Mouse (Mus musculus): Measurements from ENCODE around the gene Pqlc3. TPM values are rescaled to one million over a fixed set of nuclear protein-coding genes. Genes with fewer than 3 reads are reported as not detected.
"Not testable (repeated sequence)": the region's sequence is repeated elsewhere in the genome, so short reads cannot be mapped to it uniquely, and the experiment has no call there.

Pqlc3 gene
- 1 to 10 TPM; 1.8 to 3.7 TPM for total RNA-seq (2021)
- long read RNA-seq, experiment 1, partial matches to known transcripts = 0 of 2 reads
- long read RNA-seq, experiment 1, other reads (novel, unspliced or antisense) = 0 of 2 reads
- long read RNA-seq, experiment 2, partial matches to known transcripts = 1 of 2 reads
- long read RNA-seq, experiment 2, other reads (novel, unspliced or antisense) = 0 of 2 reads

DNA sequence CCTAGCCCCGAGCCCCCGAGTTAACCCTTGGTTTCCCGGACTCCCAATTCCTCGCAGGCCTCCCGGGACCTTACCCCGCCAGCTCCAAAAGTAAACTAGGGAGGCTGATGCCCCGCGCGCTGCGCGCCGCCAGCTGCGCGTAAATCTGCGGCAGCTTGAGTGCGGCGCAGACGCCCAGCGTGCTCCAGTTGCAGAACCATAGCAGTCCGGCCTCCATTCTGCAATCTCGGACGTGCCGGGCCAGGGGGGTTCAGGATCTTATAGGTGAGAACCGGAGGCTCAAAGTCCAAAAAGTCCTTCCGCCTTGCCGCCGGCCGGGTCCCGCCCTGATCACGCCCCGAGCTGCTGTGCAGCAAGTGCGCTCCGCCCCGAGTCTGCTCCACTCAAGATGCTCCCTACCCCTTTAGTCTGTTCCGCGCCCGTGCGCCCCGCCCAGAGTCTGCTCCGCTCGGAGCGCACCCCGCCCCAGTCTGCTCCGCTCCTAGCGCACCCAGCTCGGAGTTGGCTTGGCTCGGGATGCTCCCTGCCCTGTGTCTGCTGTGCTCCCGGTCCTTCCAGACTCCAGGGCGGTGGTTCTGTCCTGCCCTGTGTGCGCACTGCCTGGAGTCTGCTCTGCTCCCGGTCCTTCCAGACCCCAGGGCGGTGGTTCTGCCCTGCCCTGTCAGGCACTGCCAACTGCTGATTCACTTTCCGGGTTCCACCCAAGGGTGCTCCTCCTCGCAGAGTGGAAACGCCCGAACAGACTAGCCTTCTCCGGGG, at the start of gene Pqlc3:
Gene Pqlc3, minus strand, starts transcription at position 670 of the 759 bp plus-strand sequence.
- peak; percentile 89 to 93 for DNase-seq

DNA sequence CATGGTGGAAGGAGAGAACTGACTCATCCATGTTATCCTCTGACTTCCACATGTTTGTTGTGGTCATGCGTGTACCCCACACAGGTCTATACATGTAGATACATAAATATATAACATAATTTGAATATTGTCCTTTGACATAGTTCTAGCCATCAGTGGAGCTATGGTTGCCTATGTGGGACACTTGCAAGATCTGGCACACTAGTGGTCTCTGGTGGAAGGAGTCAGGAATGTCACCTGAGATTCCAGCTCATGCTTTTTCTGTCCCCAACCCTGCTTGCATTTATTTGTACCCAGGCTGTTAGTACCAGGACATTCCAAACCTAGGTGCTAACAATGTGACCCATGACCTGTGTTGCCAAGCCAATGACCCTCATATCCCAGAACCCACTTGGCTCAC, 49.6 kb upstream of the Pqlc3 start:
- no peak for DNase-seq

DNA sequence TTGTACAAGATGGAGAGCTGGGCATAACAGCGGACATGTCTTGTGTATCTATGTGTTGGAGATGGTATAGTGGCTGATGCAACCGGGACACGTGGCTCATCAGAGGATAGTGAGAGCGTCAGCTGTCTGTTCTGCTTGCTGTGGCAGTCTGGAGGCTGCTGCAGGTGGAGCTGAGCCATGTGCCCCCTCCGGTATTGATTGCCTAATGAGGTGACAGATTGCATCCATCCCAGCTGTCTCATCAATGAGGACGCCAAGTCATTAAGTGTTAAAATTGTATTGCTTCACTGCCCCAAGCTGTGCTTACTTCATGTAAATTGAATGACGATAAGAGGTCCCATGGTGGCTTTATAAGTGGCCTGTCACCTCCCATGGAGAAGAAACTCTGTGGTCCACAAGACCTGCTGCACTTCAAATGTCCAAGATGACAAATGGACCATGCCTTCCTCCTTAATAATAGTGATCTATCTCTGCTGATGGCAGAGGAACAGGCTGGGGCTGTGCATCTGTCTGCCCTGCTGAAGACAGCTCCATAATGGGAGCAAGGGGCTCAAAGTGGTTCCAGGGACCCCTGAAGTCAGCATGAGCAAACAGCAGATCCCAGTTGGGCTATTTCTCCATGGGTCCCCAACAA, 48.9 kb upstream of the Pqlc3 start:
- no peak for DNase-seq

DNA sequence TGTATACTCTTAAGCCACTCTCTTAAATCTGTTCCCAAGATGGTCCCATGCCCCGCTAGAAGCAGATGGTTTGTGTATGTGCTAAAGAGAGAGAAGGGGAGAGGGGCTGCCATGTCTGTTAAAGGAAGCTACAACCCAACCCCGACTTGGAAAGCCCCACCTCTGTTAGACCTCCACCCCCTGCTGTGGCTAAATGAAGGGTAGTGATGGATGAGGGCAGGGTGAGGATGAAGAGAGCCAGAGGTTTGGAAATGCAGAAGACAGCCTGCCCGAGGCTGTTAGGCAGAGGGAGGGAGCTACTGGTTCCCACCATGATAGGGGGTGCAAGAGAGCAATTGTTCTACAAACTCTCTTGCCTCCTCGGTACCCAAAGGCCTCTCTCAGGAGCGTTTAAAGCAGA, 43.1 kb upstream of the Pqlc3 start:
- DNase-seq = no peak

DNA sequence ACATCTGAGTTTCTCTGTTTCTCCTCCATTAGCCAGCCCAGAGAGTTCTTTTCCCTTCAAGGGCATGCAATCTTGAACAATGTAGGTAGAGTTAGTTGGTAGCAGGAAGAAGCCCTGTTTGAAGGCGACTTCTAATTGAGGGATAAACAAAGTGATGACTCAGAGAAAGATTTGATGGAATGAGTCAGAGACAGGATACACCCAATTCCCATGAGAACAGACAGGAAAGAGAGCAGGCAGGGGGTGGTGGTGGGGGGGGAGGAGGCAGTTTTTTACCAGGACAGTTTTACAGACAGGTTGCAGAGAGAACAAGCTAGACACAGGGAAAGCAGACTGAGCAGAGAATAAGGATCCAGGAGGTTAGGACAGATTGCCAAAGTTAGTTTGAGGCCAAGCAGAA, 40.4 kb upstream of the Pqlc3 start:
- no peak for DNase-seq

GRCm38 (mm10) chr12:17039415-17039814, 39.2 kb upstream of the Pqlc3 start:
- DNase-seq = no peak

GRCm38 (mm10) chr12:17038246-17038645, 38.0 kb upstream of the Pqlc3 start:
- no peak for DNase-seq

DNA sequence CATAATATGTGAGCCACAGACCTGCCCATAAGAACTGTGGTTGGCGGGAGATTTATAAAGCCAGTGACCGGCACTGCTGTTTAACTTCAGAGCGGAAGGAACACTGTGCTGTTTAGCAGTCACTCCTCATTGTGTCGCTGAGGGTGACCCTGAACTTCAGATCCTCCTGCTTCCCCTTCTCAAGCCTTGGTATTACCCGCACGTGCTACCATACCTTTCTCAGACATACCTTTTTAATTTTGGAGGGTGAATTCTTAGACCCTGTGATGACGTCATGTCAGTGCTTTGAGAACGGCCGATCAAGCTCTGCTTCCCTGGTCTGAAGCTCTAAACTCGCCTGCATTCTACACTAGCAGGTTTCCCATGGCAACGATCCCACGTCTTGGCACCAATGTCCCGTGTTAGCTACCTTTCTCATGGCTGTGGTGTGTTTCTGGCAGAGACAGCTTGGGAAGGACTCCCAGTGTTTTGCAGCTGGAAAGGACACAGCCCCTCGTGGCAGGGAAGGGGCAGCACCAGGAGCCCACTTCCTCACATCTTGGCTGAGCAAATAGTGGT, 36.9 kb upstream of the Pqlc3 start:
- no peak for DNase-seq

GRCm38 (mm10) chr12:17036532-17036931, 36.3 kb upstream of the Pqlc3 start:
- no peak for DNase-seq

GRCm38 (mm10) chr12:17035128-17035527, 34.9 kb upstream of the Pqlc3 start:
- peak; percentile 11 to 51 for DNase-seq

DNA sequence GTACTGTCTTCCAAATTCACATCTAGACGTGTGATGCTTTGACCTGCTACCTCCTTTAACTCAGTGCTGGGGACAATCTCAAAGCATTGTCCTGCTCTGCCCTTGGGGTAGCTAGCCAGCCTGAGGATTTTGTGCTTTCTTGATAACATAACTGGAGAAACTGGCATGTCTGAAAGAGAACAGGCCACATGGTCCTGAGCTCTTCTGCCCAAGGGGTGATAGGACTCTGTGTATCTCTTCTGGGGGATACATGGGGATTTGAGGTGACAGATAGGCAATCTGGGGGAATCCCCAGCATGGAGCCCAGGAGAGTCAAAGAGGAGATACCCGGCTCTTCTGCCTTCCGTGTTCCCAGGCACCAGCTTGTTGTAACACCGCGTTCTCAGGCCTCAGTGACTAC, 34.5 kb upstream of the Pqlc3 start:
- DNase-seq = no peak

- peak in 1 of 2 experiments; percentile 14 for DNase-seq
Observed at GRCm38 (mm10) chr12:17033464-17033841, 33.2 kb upstream of the Pqlc3 start.

DNA sequence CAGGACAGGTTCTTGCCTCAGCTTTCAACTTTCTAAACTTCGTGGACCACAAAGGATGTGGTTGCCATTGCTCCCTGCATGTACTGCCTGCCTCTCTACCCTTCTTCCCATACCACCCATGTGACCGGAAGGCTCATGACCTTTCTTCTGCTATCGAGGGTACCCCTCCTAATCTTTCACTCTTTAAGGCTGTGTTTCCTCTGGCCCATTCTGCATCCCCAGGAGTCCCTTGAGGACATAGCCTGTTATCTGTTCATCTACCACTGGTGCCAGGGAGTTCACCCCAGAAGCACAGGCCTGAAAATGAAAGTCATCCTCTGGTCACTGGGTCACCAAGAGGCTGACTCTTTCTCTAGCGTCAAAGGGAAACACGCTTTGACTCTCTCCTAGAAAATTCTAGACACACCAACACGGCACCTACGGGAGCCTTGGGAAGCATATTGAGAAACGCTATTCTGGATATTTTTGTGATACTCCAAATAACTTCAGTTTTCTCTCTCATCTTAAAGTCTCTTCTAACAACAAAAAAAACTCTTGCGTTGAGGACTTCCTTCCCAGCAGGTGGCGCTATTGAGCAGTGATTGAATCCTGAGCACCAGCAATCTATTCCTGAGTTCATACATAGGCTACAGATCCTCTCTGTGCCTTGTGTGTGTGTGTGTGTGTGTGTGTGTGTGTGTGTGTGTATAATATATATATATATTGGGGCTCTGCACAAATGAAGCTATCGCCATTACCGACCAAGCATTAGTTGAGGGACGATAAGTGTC, 32.7 kb upstream of the Pqlc3 start:
- DNase-seq = peak; percentile 49 to 89

DNA sequence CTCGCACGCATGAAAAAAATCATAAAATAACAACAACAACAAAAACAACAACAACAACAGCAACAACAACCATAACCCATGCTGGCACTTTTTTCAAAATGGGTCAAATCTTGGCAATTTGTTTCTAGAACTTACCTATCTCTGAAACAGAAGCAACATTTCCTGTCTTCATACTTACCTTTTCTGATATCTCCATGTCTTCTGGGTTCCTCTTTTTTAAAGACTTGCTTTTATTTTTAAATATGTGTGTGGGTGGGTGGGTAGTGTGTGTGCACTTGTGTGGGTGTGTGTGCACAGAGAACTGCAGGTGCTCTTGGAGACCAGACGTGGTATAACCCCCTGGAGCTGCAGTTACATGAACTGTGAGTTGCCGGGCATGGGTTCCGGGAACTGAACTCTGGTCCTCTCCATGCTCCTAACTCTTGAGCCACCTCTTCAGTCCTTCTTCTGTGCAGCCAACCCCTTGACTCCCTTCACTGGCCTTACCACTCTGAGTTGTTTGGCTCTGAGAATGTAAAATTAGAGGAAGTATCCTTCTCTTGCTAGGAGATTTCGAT, 24.4 kb upstream of the Pqlc3 start:
- no peak for DNase-seq

GRCm38 (mm10) chr12:17022145-17022544, 21.9 kb upstream of the Pqlc3 start:
- no peak for DNase-seq

- DNase-seq = not testable (repeated sequence)
Observed at GRCm38 (mm10) chr12:17021125-17021524, 20.9 kb upstream of the Pqlc3 start.

- DNase-seq = peak in 1 of 2 experiments; percentile 84
Observed at GRCm38 (mm10) chr12:17018468-17018867, 18.3 kb upstream of the Pqlc3 start.

- DNase-seq = no peak
Observed at GRCm38 (mm10) chr12:17015711-17016110, 15.5 kb upstream of the Pqlc3 start.

- no peak for DNase-seq
Observed at GRCm38 (mm10) chr12:17012067-17012899, 12.1 kb upstream of the Pqlc3 start.

GRCm38 (mm10) chr12:17011100-17011870, 11.1 kb upstream of the Pqlc3 start, which contains the start of gene 2410004P03Rik:
TSS of gene 2410004P03Rik (minus strand) at chr12:17011727.
- peak; percentile 83 to 89 for DNase-seq
